Mouse (Mus musculus): Measurements from ENCODE around the gene Tial1. TPM values are rescaled to one million over a fixed set of nuclear protein-coding genes. Genes with fewer than 3 reads are reported as not detected.

Gene Tial1
- polyA plus RNA-seq (2014; fragmentation: Nextera tagmentation; extraction: Ambion mirVana): 38.4 TPM in 2 replicates

GRCm38 (mm10) chr7:128461285-128462215 lies at the start of gene Tial1:
Tial1 (minus strand) TSS chr7:128461717.
- no peaks in the 10 kb centered on the region for H3K9me3 ChIP-seq (ENCODE audit: low read depth, low read length)
- peak within 1 kb of the TSS; percentile 86 for H3K4me3 ChIP-seq (ENCODE audit: low read depth, low read length)
- TF ChIP-seq CTCF (IDR thresholded peaks at IDR 0.05; ENCODE audit: low read depth): no peak
- DNase-seq (peak; percentile 99), ATAC-seq (ENCODE audit: insufficient read depth) (peak; percentile 99)
- no peaks in the 10 kb centered on the region for H3K36me3 ChIP-seq (ENCODE audit: insufficient read depth)
- peaks cover 10% of the 10 kb centered on the region for H3K4me1 ChIP-seq (ENCODE audit: insufficient read depth)
- H3K9ac ChIP-seq: peak within 1 kb of the TSS; percentile 90
- H3K27ac ChIP-seq (ENCODE audit: low read depth): peak within 1 kb of the TSS; percentile 96
- peak within 1 kb of the TSS; percentile 88 for H3K4me2 ChIP-seq
- under 1% methylated on average over 69 of the region's 69 CpGs for WGBS
- no peaks in the 10 kb centered on the region for H3K27me3 ChIP-seq (ENCODE audit: insufficient read depth, low read length)

DNA sequence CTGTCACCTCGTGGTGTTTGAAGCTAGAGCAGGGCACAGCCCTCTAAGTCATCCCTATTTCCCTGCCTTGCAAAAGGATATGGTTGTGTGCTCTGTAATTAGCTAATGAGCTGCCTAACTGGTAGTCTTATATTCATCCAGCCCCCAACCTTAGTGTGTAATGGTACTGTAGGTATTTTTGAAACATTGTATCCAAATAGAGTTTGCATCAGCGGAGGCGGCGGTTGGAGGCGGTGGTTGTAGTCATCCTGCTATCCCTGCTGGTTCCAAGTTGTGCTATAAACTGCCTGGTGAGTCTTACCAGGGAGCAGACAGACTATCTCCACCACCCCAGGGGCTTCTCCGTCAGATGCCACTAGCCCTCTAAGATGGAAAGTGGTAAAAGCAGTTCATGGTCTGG lies 42.6 kb upstream of the Tial1 start:
- no peak for TF ChIP-seq CTCF (IDR thresholded peaks at IDR 0.05; ENCODE audit: low read depth)
- Histone ChIP-seq H3K36me3 (ENCODE audit: insufficient read depth) (no peaks in the 10 kb centered on the region), H3K9ac (no peak overlapping the region), H3K4me1 (ENCODE audit: insufficient read depth) (no peaks in the 10 kb centered on the region), H3K4me3 (ENCODE audit: low read depth, low read length) (no peak overlapping the region), H3K4me2 (no peak overlapping the region), H3K27me3 (ENCODE audit: insufficient read depth, low read length) (no peaks in the 10 kb centered on the region), H3K9me3 (ENCODE audit: low read depth, low read length) (no peaks in the 10 kb centered on the region), H3K27ac (ENCODE audit: low read depth) (no peak overlapping the region)
- WGBS: 84% methylated on average over 6 of the region's 6 CpGs
- no peak for ATAC-seq (ENCODE audit: insufficient read depth)
- DNase-seq: no peak

DNA sequence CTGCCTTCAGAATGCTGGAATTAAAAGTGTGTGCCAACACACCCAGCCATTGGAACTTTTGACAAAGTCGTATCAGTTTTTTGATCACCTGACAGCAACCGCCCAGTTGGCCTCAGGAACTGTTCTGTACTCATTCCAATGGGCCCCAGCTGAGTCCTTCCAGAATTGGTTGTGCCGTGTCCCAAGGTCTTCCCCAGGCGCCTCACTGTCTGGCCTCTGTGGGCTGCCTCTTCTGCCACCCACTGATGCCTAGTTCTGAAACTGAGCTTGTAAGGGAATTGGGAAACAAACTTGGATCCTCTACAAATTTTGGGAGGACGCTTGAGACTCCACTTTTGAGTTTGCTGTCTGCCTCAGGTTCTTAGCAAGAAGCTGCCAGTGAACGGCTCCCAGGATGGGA lies 38.3 kb upstream of the Tial1 start:
- H3K36me3 ChIP-seq (ENCODE audit: insufficient read depth): no peaks in the 10 kb centered on the region
- WGBS: 74% methylated on average over 6 of the region's 6 CpGs
- no peak for TF ChIP-seq CTCF (IDR thresholded peaks at IDR 0.05; ENCODE audit: low read depth)
- no peak overlapping the region for H3K4me2 ChIP-seq
- ATAC-seq (ENCODE audit: insufficient read depth): no peak
- no peaks in the 10 kb centered on the region for H3K9me3 ChIP-seq (ENCODE audit: low read depth, low read length)
- no peak for DNase-seq
- no peaks in the 10 kb centered on the region for H3K4me1 ChIP-seq (ENCODE audit: insufficient read depth)
- H3K9ac ChIP-seq: no peak overlapping the region
- H3K4me3 ChIP-seq (ENCODE audit: low read depth, low read length): no peak overlapping the region
- H3K27me3 ChIP-seq (ENCODE audit: insufficient read depth, low read length): no peaks in the 10 kb centered on the region
- H3K27ac ChIP-seq (ENCODE audit: low read depth): no peak overlapping the region

DNA sequence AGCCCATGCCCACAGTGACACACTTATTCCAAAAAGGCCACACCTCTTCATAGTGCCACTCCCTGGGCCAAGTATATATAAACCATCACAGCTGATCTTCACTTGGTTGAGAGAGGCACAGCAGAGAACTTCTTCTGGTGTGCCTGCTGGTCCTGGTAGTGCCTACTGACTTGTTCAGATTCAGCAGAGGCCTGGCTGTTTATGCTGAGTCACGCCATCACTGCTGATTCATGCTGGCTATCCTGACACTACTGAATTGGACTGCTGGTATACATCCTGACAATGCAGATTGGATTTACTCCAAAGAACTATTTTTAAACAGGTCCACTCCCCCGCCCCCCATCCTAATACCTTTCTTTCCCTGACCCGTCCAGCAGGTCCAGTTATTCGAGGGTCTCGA lies 33.0 kb upstream of the Tial1 start:
- no peak for TF ChIP-seq CTCF (IDR thresholded peaks at IDR 0.05; ENCODE audit: low read depth)
- 80% methylated on average over 5 of the region's 5 CpGs for WGBS
- H3K4me1 ChIP-seq (ENCODE audit: insufficient read depth): no peaks in the 10 kb centered on the region
- H3K4me3 ChIP-seq (ENCODE audit: low read depth, low read length): no peak overlapping the region
- no peak for ATAC-seq (ENCODE audit: insufficient read depth)
- no peaks in the 10 kb centered on the region for H3K27me3 ChIP-seq (ENCODE audit: insufficient read depth, low read length)
- no peaks in the 10 kb centered on the region for H3K9me3 ChIP-seq (ENCODE audit: low read depth, low read length)
- DNase-seq: no peak
- H3K27ac ChIP-seq (ENCODE audit: low read depth): no peak overlapping the region
- no peak overlapping the region for H3K4me2 ChIP-seq
- H3K36me3 ChIP-seq (ENCODE audit: insufficient read depth): no peaks in the 10 kb centered on the region
- H3K9ac ChIP-seq: no peak overlapping the region

- peaks cover 5% of the 10 kb centered on the region; the same call in 1 of the 2 replicates for H3K9me3 ChIP-seq (ENCODE audit: low read depth, low read length)
- WGBS: 92% methylated on average over 3 of the region's 3 CpGs
- no peak overlapping the region for H3K27ac ChIP-seq (ENCODE audit: low read depth)
- no peaks in the 10 kb centered on the region for H3K4me1 ChIP-seq (ENCODE audit: insufficient read depth)
- H3K36me3 ChIP-seq (ENCODE audit: insufficient read depth): no peaks in the 10 kb centered on the region
- DNase-seq: no peak
- ATAC-seq (ENCODE audit: insufficient read depth): no peak
- no peak overlapping the region for H3K9ac ChIP-seq
- H3K27me3 ChIP-seq (ENCODE audit: insufficient read depth, low read length): no peaks in the 10 kb centered on the region
- no peak for TF ChIP-seq CTCF (IDR thresholded peaks at IDR 0.05; ENCODE audit: low read depth)
- no peak overlapping the region for H3K4me3 ChIP-seq (ENCODE audit: low read depth, low read length)
- no peak overlapping the region for H3K4me2 ChIP-seq
These were observed 27.5 kb upstream of the Tial1 start for GRCm38 (mm10) chr7:128488986-128489385.

- no peaks in the 10 kb centered on the region for H3K36me3 ChIP-seq (ENCODE audit: insufficient read depth)
- peak overlapping the region; percentile 37; the same call in 1 of the 2 replicates for H3K4me2 ChIP-seq
- TF ChIP-seq CTCF (IDR thresholded peaks at IDR 0.05; ENCODE audit: low read depth): peak; percentile 65
- no peaks in the 10 kb centered on the region for H3K9me3 ChIP-seq (ENCODE audit: low read depth, low read length)
- H3K4me1 ChIP-seq (ENCODE audit: insufficient read depth): no peaks in the 10 kb centered on the region
- no peak overlapping the region for H3K4me3 ChIP-seq (ENCODE audit: low read depth, low read length)
- no peak overlapping the region for H3K9ac ChIP-seq
- ATAC-seq (ENCODE audit: insufficient read depth) (no peak), DNase-seq (peak; percentile 76)
- H3K27me3 ChIP-seq (ENCODE audit: insufficient read depth, low read length): no peaks in the 10 kb centered on the region
- 33% methylated on average over 10 of the region's 10 CpGs for WGBS
- no peak overlapping the region for H3K27ac ChIP-seq (ENCODE audit: low read depth)
These were observed 12.8 kb upstream of the Tial1 start for GRCm38 (mm10) chr7:128474322-128474721.

GRCm38 (mm10) chr7:128462406-128462805 lies 889 bp upstream of the Tial1 start:
- ATAC-seq (ENCODE audit: insufficient read depth): no peak
- H3K27ac ChIP-seq (ENCODE audit: low read depth): no peak overlapping the region; the same call in 1 of the 2 replicates
- no peaks in the 10 kb centered on the region for H3K9me3 ChIP-seq (ENCODE audit: low read depth, low read length)
- no peaks in the 10 kb centered on the region for H3K36me3 ChIP-seq (ENCODE audit: insufficient read depth)
- peak overlapping the region; percentile 88 for H3K4me2 ChIP-seq
- WGBS: 64% methylated on average over 5 of the region's 5 CpGs
- DNase-seq: no peak
- H3K4me1 ChIP-seq (ENCODE audit: insufficient read depth): peaks cover 10% of the 10 kb centered on the region
- peak overlapping the region; percentile 58 for H3K9ac ChIP-seq
- no peaks in the 10 kb centered on the region for H3K27me3 ChIP-seq (ENCODE audit: insufficient read depth, low read length)
- peak overlapping the region; percentile 86 for H3K4me3 ChIP-seq (ENCODE audit: low read depth, low read length)
- TF ChIP-seq CTCF (IDR thresholded peaks at IDR 0.05; ENCODE audit: low read depth): peak; percentile 32; the same call in 1 of the 2 replicates
